Mouse (Mus musculus): ENCODE measurements around the gene Fam69a. TPM values are rescaled to one million over a fixed set of nuclear protein-coding genes. Genes with fewer than 3 reads are reported as not detected.
A peak's percentile ranks its signal among the peaks of the same experiment; 100 is the strongest.

Gene Fam69a
- polyA plus RNA-seq, 1 experiment from 2014 or later = 18.3 TPM

- Histone ChIP-seq H3K27me3 (ENCODE audit: control insufficient read depth, insufficient read depth, low read length) (no peaks in the 10 kb centered on the region), H3K27ac (ENCODE audit: low read depth, low read length) (no peak overlapping the region), H3K4me3 (ENCODE audit: low read length) (no peak overlapping the region), H3K4me1 (ENCODE audit: control insufficient read depth, insufficient read depth, low read length) (no peaks in the 10 kb centered on the region), H3K4me2 (replicated peaks; ENCODE audit: low read depth, low read length) (no peak overlapping the region), H3K9me3 (ENCODE audit: control insufficient read depth, low read length) (no peaks in the 10 kb centered on the region), H3K9ac (ENCODE audit: low read depth, low read length) (no peak overlapping the region), H3K36me3 (ENCODE audit: control insufficient read depth, insufficient read depth, low read length) (no peaks in the 10 kb centered on the region)
- 80% methylated on average over 2 of the region's 2 CpGs for WGBS
- no peak for ATAC-seq (ENCODE audit: low FRiP score, low TSS enrichment)
These were observed 30.3 kb upstream of the Fam69a start for GRCm38 (mm10) chr5:108017232-108017631.

- no peaks in the 10 kb centered on the region for H3K9me3 ChIP-seq (ENCODE audit: control insufficient read depth, low read length)
- H3K9ac ChIP-seq (ENCODE audit: low read depth, low read length) = no peak overlapping the region
- no peaks in the 10 kb centered on the region for H3K27me3 ChIP-seq (ENCODE audit: control insufficient read depth, insufficient read depth, low read length)
- no peak overlapping the region for H3K27ac ChIP-seq (ENCODE audit: low read depth, low read length)
- no peaks in the 10 kb centered on the region for H3K36me3 ChIP-seq (ENCODE audit: control insufficient read depth, insufficient read depth, low read length)
- H3K4me2 ChIP-seq (replicated peaks; ENCODE audit: low read depth, low read length) = no peak overlapping the region
- ATAC-seq (ENCODE audit: low FRiP score, low TSS enrichment) = no peak
- WGBS = 67% methylated on average over 7 of the region's 7 CpGs
- no peaks in the 10 kb centered on the region for H3K4me1 ChIP-seq (ENCODE audit: control insufficient read depth, insufficient read depth, low read length)
- H3K4me3 ChIP-seq (ENCODE audit: low read length) = no peak overlapping the region
These were observed 28.5 kb upstream of the Fam69a start for GRCm38 (mm10) chr5:108015422-108015821.

- no peak overlapping the region for H3K27ac ChIP-seq (ENCODE audit: low read depth, low read length)
- no peak overlapping the region for H3K4me2 ChIP-seq (replicated peaks; ENCODE audit: low read depth, low read length)
- no peaks in the 10 kb centered on the region for H3K9me3 ChIP-seq (ENCODE audit: control insufficient read depth, low read length)
- H3K27me3 ChIP-seq (ENCODE audit: control insufficient read depth, insufficient read depth, low read length) = no peaks in the 10 kb centered on the region
- no peaks in the 10 kb centered on the region for H3K4me1 ChIP-seq (ENCODE audit: control insufficient read depth, insufficient read depth, low read length)
- no peaks in the 10 kb centered on the region for H3K36me3 ChIP-seq (ENCODE audit: control insufficient read depth, insufficient read depth, low read length)
- H3K4me3 ChIP-seq (ENCODE audit: low read length) = no peak overlapping the region
- WGBS = 23% methylated on average over 1 of the region's 1 CpGs
- ATAC-seq (ENCODE audit: low FRiP score, low TSS enrichment) = no peak
- H3K9ac ChIP-seq (ENCODE audit: low read depth, low read length) = no peak overlapping the region
These were observed 27.3 kb upstream of the Fam69a start for GRCm38 (mm10) chr5:108014173-108014572.

- Histone ChIP-seq H3K4me2 (replicated peaks; ENCODE audit: low read depth, low read length) (no peak overlapping the region), H3K9ac (ENCODE audit: low read depth, low read length) (no peak overlapping the region), H3K9me3 (ENCODE audit: control insufficient read depth, low read length) (no peaks in the 10 kb centered on the region), H3K27me3 (ENCODE audit: control insufficient read depth, insufficient read depth, low read length) (no peaks in the 10 kb centered on the region), H3K4me1 (ENCODE audit: control insufficient read depth, insufficient read depth, low read length) (no peaks in the 10 kb centered on the region), H3K4me3 (ENCODE audit: low read length) (no peak overlapping the region), H3K36me3 (ENCODE audit: control insufficient read depth, insufficient read depth, low read length) (no peaks in the 10 kb centered on the region), H3K27ac (ENCODE audit: low read depth, low read length) (no peak overlapping the region)
- no peak for ATAC-seq (ENCODE audit: low FRiP score, low TSS enrichment)
- 39% methylated on average over 2 of the region's 2 CpGs for WGBS
These were observed 22.8 kb upstream of the Fam69a start for GRCm38 (mm10) chr5:108009721-108010120.

- 35% methylated on average over 2 of the region's 2 CpGs for WGBS
- Histone ChIP-seq H3K4me2 (replicated peaks; ENCODE audit: low read depth, low read length) (no peak overlapping the region), H3K27me3 (ENCODE audit: control insufficient read depth, insufficient read depth, low read length) (no peaks in the 10 kb centered on the region), H3K36me3 (ENCODE audit: control insufficient read depth, insufficient read depth, low read length) (no peaks in the 10 kb centered on the region), H3K27ac (ENCODE audit: low read depth, low read length) (no peak overlapping the region), H3K9ac (ENCODE audit: low read depth, low read length) (no peak overlapping the region), H3K4me3 (ENCODE audit: low read length) (no peak overlapping the region), H3K9me3 (ENCODE audit: control insufficient read depth, low read length) (no peaks in the 10 kb centered on the region), H3K4me1 (ENCODE audit: control insufficient read depth, insufficient read depth, low read length) (no peaks in the 10 kb centered on the region)
- no peak for ATAC-seq (ENCODE audit: low FRiP score, low TSS enrichment)
These were observed 18.2 kb upstream of the Fam69a start for GRCm38 (mm10) chr5:108005134-108005533.

- no peak for ATAC-seq (ENCODE audit: low FRiP score, low TSS enrichment)
- H3K4me1 ChIP-seq (ENCODE audit: control insufficient read depth, insufficient read depth, low read length) = no peaks in the 10 kb centered on the region
- H3K9ac ChIP-seq (ENCODE audit: low read depth, low read length) = no peak overlapping the region
- H3K9me3 ChIP-seq (ENCODE audit: control insufficient read depth, low read length) = no peaks in the 10 kb centered on the region
- H3K27ac ChIP-seq (ENCODE audit: low read depth, low read length) = no peak overlapping the region
- no peaks in the 10 kb centered on the region for H3K27me3 ChIP-seq (ENCODE audit: control insufficient read depth, insufficient read depth, low read length)
- H3K4me2 ChIP-seq (replicated peaks; ENCODE audit: low read depth, low read length) = no peak overlapping the region
- 80% methylated on average over 5 of the region's 5 CpGs for WGBS
- no peaks in the 10 kb centered on the region for H3K36me3 ChIP-seq (ENCODE audit: control insufficient read depth, insufficient read depth, low read length)
- H3K4me3 ChIP-seq (ENCODE audit: low read length) = no peak overlapping the region
These were observed 15.8 kb upstream of the Fam69a start for GRCm38 (mm10) chr5:108002734-108003133.

- H3K27ac ChIP-seq (ENCODE audit: low read depth, low read length) = peak overlapping the region; percentile 52; the same call in 1 of the 2 replicates
- no peaks in the 10 kb centered on the region for H3K9me3 ChIP-seq (ENCODE audit: control insufficient read depth, low read length)
- WGBS = 18% methylated on average over 20 of the region's 20 CpGs
- H3K36me3 ChIP-seq (ENCODE audit: control insufficient read depth, insufficient read depth, low read length) = no peaks in the 10 kb centered on the region
- peak; percentile 83 for ATAC-seq (ENCODE audit: low FRiP score, low TSS enrichment)
- H3K27me3 ChIP-seq (ENCODE audit: control insufficient read depth, insufficient read depth, low read length) = no peaks in the 10 kb centered on the region
- H3K9ac ChIP-seq (ENCODE audit: low read depth, low read length) = peak overlapping the region; percentile 62
- peak overlapping the region; percentile 59 for H3K4me3 ChIP-seq (ENCODE audit: low read length)
- H3K4me1 ChIP-seq (ENCODE audit: control insufficient read depth, insufficient read depth, low read length) = no peaks in the 10 kb centered on the region
- peak overlapping the region; percentile 45 for H3K4me2 ChIP-seq (replicated peaks; ENCODE audit: low read depth, low read length)
These were observed 14.1 kb upstream of the Fam69a start for GRCm38 (mm10) chr5:108000776-108001548.

- Histone ChIP-seq H3K4me3 (ENCODE audit: low read length) (no peak overlapping the region), H3K27ac (ENCODE audit: low read depth, low read length) (no peak overlapping the region), H3K27me3 (ENCODE audit: control insufficient read depth, insufficient read depth, low read length) (no peaks in the 10 kb centered on the region), H3K4me1 (ENCODE audit: control insufficient read depth, insufficient read depth, low read length) (no peaks in the 10 kb centered on the region), H3K9ac (ENCODE audit: low read depth, low read length) (no peak overlapping the region), H3K9me3 (ENCODE audit: control insufficient read depth, low read length) (no peaks in the 10 kb centered on the region), H3K36me3 (ENCODE audit: control insufficient read depth, insufficient read depth, low read length) (no peaks in the 10 kb centered on the region), H3K4me2 (replicated peaks; ENCODE audit: low read depth, low read length) (no peak overlapping the region)
- ATAC-seq (ENCODE audit: low FRiP score, low TSS enrichment) = no peak
- 57% methylated on average over 7 of the region's 7 CpGs for WGBS
These were observed 10.8 kb upstream of the Fam69a start for GRCm38 (mm10) chr5:107997717-107998116.

- no peak for ATAC-seq (ENCODE audit: low FRiP score, low TSS enrichment)
- no peaks in the 10 kb centered on the region for H3K27me3 ChIP-seq (ENCODE audit: control insufficient read depth, insufficient read depth, low read length)
- H3K9me3 ChIP-seq (ENCODE audit: control insufficient read depth, low read length) = no peaks in the 10 kb centered on the region
- H3K4me3 ChIP-seq (ENCODE audit: low read length) = no peak overlapping the region
- no peak overlapping the region for H3K27ac ChIP-seq (ENCODE audit: low read depth, low read length)
- no peaks in the 10 kb centered on the region for H3K4me1 ChIP-seq (ENCODE audit: control insufficient read depth, insufficient read depth, low read length)
- H3K36me3 ChIP-seq (ENCODE audit: control insufficient read depth, insufficient read depth, low read length) = no peaks in the 10 kb centered on the region
- H3K4me2 ChIP-seq (replicated peaks; ENCODE audit: low read depth, low read length) = no peak overlapping the region
- no peak overlapping the region for H3K9ac ChIP-seq (ENCODE audit: low read depth, low read length)
- WGBS = 90% methylated on average over 2 of the region's 2 CpGs
These were observed 9.1 kb upstream of the Fam69a start for GRCm38 (mm10) chr5:107995936-107996335.
